Mouse (Mus musculus): ENCODE measurements around the gene Bcat1.

- TF ChIP-seq POLR2A (IDR thresholded peaks at IDR 0.05; ENCODE audit: extremely low read depth, insufficient read depth, low read length) (no peak), CTCF (IDR thresholded peaks at IDR 0.05; ENCODE audit: extremely low read depth, insufficient read depth, low read length) (no peak)
Measured at GRCm38 (mm10) chr6:145104241-145104939, 28.4 kb upstream of the Bcat1 start.

Measured in cortical plate, adult 2 months (tissue).